Mouse (Mus musculus) thymus, adult 2 months (tissue): ENCODE measurements around the gene Nucb1.

Experiments used
- CTCF ChIP-seq: fragments of 200-500 bp; IDR thresholded peaks from 2 replicates; pipeline ENCODE4 v1.5.1; 2012; ENCODE audit warnings: mild to moderate bottlenecking, control low read depth, low read length, moderate library complexity, borderline replicate concordance; ENCODE audit not compliant: control insufficient read depth, poor library complexity, insufficient read depth; ENCODE audit errors: extremely low read depth
- POLR2A ChIP-seq: fragments of 200-500 bp; IDR thresholded peaks from 2 replicates; pipeline ENCODE4 v1.6.1; 2012; ENCODE audit warnings: mild to moderate bottlenecking, low read length, control low read depth, moderate library complexity; ENCODE audit not compliant: control insufficient read depth, poor library complexity, insufficient read depth; ENCODE audit errors: extremely low read depth

DNA sequence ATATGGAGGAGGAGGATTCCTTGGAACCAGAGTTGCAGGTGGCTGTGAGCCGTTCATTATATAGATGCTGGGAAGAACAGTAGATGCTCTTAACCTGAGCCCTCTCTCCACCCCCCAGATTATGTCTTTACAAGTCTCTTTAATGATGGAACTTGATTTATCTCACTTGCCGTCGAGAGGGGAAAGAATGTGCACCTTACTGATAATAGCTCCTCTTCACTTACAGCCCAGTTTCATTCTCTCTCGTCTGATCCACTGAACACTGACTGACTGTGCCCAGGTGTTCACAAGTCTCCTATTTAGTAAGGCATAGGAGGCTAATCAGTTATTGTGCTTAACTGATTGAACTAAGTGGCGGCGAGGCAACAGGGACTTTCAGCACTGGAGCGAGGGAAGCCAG lies 20.6 kb downstream of the Nucb1 start:
- TF ChIP-seq CTCF (no peak), POLR2A (no peak)
